Mouse (Mus musculus) heart, embryonic 10.5 days (tissue): ENCODE measurements around the gene Trabd. TPM values are rescaled to one million over a fixed set of nuclear protein-coding genes. Genes with fewer than 3 reads are reported as not detected.

ENCODE experiments used
- DNase-seq: peaks from one replicate; pipeline ENCODE4 v3.0.0-alpha.2; 2017; ENCODE audit warnings: low spot score
- H3K27ac ChIP-seq: fragments of 300-500 bp; sonication (generic); 2 replicates; pipeline ENCODE4 v1.5.1; 2016; ENCODE audit warnings: mild to moderate bottlenecking
- H3K27me3 ChIP-seq: fragments of 300-500 bp; sonication (generic); 2 replicates; pipeline ENCODE4 v1.6.1; 2016; ENCODE audit warnings: mild to moderate bottlenecking; ENCODE audit not compliant: poor library complexity, insufficient read depth, severe bottlenecking
- H3K36me3 ChIP-seq: fragments of 300-500 bp; sonication (generic); 2 replicates; pipeline ENCODE4 v1.6.1; 2016; ENCODE audit warnings: mild to moderate bottlenecking, moderate library complexity
- H3K4me1 ChIP-seq: fragments of 300-500 bp; sonication (generic); 2 replicates; pipeline ENCODE4 v1.6.1; 2016; ENCODE audit warnings: mild to moderate bottlenecking
- H3K4me3 ChIP-seq: fragments of 300-500 bp; sonication (generic); 2 replicates; pipeline ENCODE4 v1.5.1; 2016; ENCODE audit warnings: mild to moderate bottlenecking, moderate library complexity
- H3K9me3 ChIP-seq: fragments of 300-500 bp; sonication (generic); 2 replicates; pipeline ENCODE4 v1.6.1; 2016; ENCODE audit warnings: mild to moderate bottlenecking, moderate library complexity
- WGBS: fragments of 180-500 bp; shearing (Covaris S2); methylation state at CpG from one replicate; pipeline ENCODE4 v1.1.7; 2016; 5-methylcytosine and 5-hydroxymethylcytosine counted together
- polyA plus RNA-seq: library from polyadenylated mRNA; unstranded; fragments of >200 nt; fragmentation: Nextera tagmentation; extraction: Ambion mirVana; gene quantifications from 2 replicates; pipeline ENCODE4 v1.2.1, GENCODE M21; 2016

The Trabd gene
- 63.0 and 67.6 TPM in 2 replicates for polyA plus RNA-seq

- Histone ChIP-seq H3K4me3 (peak within 1 kb of the TSS; percentile 91), H3K27me3 (peaks cover 12% of the 10 kb centered on the region), H3K4me1 (peaks cover 56% of the 10 kb centered on the region), H3K36me3 (peaks cover 13% of the 10 kb centered on the region), H3K9me3 (no peaks in the 10 kb centered on the region), H3K27ac (peak within 1 kb of the TSS; percentile 93)
- DNase-seq, result no peak
- WGBS, result 18% methylated on average over 11 of the region's 11 CpGs
Measured at GRCm38 (mm10) chr15:89074613-89075477, at the start of gene Trabd. Gene Trabd, plus strand, starts transcription at chr15:89075124.

- Histone ChIP-seq H3K27ac (no peak overlapping the region), H3K4me1 (no peaks in the 10 kb centered on the region), H3K36me3 (peaks cover 33% of the 10 kb centered on the region), H3K9me3 (peaks cover 3% of the 10 kb centered on the region; the same call in 1 of the 2 replicates), H3K27me3 (no peaks in the 10 kb centered on the region), H3K4me3 (no peak overlapping the region)
- no peak for DNase-seq
- 78% methylated on average over 5 of the region's 5 CpGs for WGBS
Measured at GRCm38 (mm10) chr15:89044381-89044780, 30.5 kb upstream of the Trabd start.

GRCm38 (mm10) chr15:89046356-89046755 is 28.6 kb upstream of the Trabd start:
- H3K27me3 ChIP-seq, result no peaks in the 10 kb centered on the region; the same call in 1 of the 2 replicates
- H3K4me1 ChIP-seq, result no peaks in the 10 kb centered on the region
- DNase-seq, result peak; percentile 61
- peaks cover 37% of the 10 kb centered on the region for H3K36me3 ChIP-seq
- H3K9me3 ChIP-seq, result peaks cover 3% of the 10 kb centered on the region; the same call in 1 of the 2 replicates
- no peak overlapping the region for H3K27ac ChIP-seq
- 76% methylated on average over 4 of the region's 4 CpGs for WGBS
- H3K4me3 ChIP-seq, result no peak overlapping the region

GRCm38 (mm10) chr15:89054666-89055065 is 20.3 kb upstream of the Trabd start:
- 88% methylated on average over 7 of the region's 7 CpGs for WGBS
- peaks cover 38% of the 10 kb centered on the region for H3K27me3 ChIP-seq
- peaks cover 8% of the 10 kb centered on the region for H3K4me1 ChIP-seq
- peaks cover 35% of the 10 kb centered on the region; the same call in 1 of the 2 replicates for H3K36me3 ChIP-seq
- H3K27ac ChIP-seq, result no peak overlapping the region
- H3K4me3 ChIP-seq, result no peak overlapping the region
- H3K9me3 ChIP-seq, result no peaks in the 10 kb centered on the region
- DNase-seq, result no peak

GRCm38 (mm10) chr15:89058736-89059135 is 16.2 kb upstream of the Trabd start:
- 19% methylated on average over 6 of the region's 6 CpGs for WGBS
- DNase-seq, result no peak
- H3K4me1 ChIP-seq, result peaks cover 16% of the 10 kb centered on the region
- peak overlapping the region; percentile 89 for H3K27ac ChIP-seq
- no peaks in the 10 kb centered on the region for H3K9me3 ChIP-seq
- peaks cover 14% of the 10 kb centered on the region; the same call in 1 of the 2 replicates for H3K36me3 ChIP-seq
- peak overlapping the region; percentile 78 for H3K4me3 ChIP-seq
- H3K27me3 ChIP-seq, result peaks cover 75% of the 10 kb centered on the region

GRCm38 (mm10) chr15:89059161-89059931 is 15.6 kb upstream of the Trabd start, which contains the start of gene Panx2:
Gene Panx2, plus strand, starts transcription at chr15:89059734.
- H3K9me3 ChIP-seq, result no peaks in the 10 kb centered on the region
- 1% methylated on average over 55 of the region's 57 CpGs for WGBS
- DNase-seq, result no peak
- peaks cover 11% of the 10 kb centered on the region; the same call in 1 of the 2 replicates for H3K36me3 ChIP-seq
- H3K4me3 ChIP-seq, result peak within 1 kb of the TSS; percentile 78
- peaks cover 16% of the 10 kb centered on the region for H3K4me1 ChIP-seq
- peak within 1 kb of the TSS; percentile 89 for H3K27ac ChIP-seq
- H3K27me3 ChIP-seq, result peaks cover 81% of the 10 kb centered on the region

- Histone ChIP-seq H3K4me3 (peak overlapping the region; percentile 78), H3K36me3 (peaks cover 4% of the 10 kb centered on the region; the same call in 1 of the 2 replicates), H3K9me3 (no peaks in the 10 kb centered on the region), H3K4me1 (peaks cover 16% of the 10 kb centered on the region), H3K27ac (peak overlapping the region; percentile 89), H3K27me3 (peaks cover 85% of the 10 kb centered on the region)
- WGBS, result 1% methylated on average over 43 of the region's 48 CpGs
- DNase-seq, result no peak
Measured at GRCm38 (mm10) chr15:89060032-89060681, 14.8 kb upstream of the Trabd start.

GRCm38 (mm10) chr15:89060811-89061460 is 14.0 kb upstream of the Trabd start:
- no peaks in the 10 kb centered on the region for H3K9me3 ChIP-seq
- no peaks in the 10 kb centered on the region for H3K36me3 ChIP-seq
- WGBS, result 84% methylated on average over 12 of the region's 12 CpGs
- H3K4me3 ChIP-seq, result peak overlapping the region; percentile 78
- H3K4me1 ChIP-seq, result peaks cover 16% of the 10 kb centered on the region
- no peak for DNase-seq
- H3K27ac ChIP-seq, result no peak overlapping the region
- peaks cover 86% of the 10 kb centered on the region for H3K27me3 ChIP-seq

- Histone ChIP-seq H3K27me3 (peaks cover 91% of the 10 kb centered on the region), H3K27ac (no peak overlapping the region), H3K4me1 (peaks cover 19% of the 10 kb centered on the region), H3K9me3 (no peaks in the 10 kb centered on the region), H3K36me3 (no peaks in the 10 kb centered on the region), H3K4me3 (no peak overlapping the region)
- DNase-seq, result no peak
- WGBS, result 82% methylated on average over 6 of the region's 6 CpGs
Measured at GRCm38 (mm10) chr15:89061761-89062517, 13.0 kb upstream of the Trabd start.

- WGBS, result 80% methylated on average over 5 of the region's 5 CpGs
Measured at GRCm38 (mm10) chr15:89062518-89062910, 12.4 kb upstream of the Trabd start.

GRCm38 (mm10) chr15:89063001-89063400 is 11.9 kb upstream of the Trabd start:
- Histone ChIP-seq H3K27ac (no peak overlapping the region), H3K9me3 (no peaks in the 10 kb centered on the region), H3K36me3 (no peaks in the 10 kb centered on the region; the same call in 1 of the 2 replicates), H3K4me1 (peaks cover 28% of the 10 kb centered on the region), H3K27me3 (peaks cover 91% of the 10 kb centered on the region), H3K4me3 (no peak overlapping the region)
- 74% methylated on average over 7 of the region's 7 CpGs for WGBS
- no peak for DNase-seq

More at GRCm38 (mm10) chr15:89062518-89062910, 12.4 kb upstream of the Trabd start:
- Histone ChIP-seq H3K4me1 (peaks cover 23% of the 10 kb centered on the region), H3K9me3 (no peaks in the 10 kb centered on the region), H3K36me3 (no peaks in the 10 kb centered on the region), H3K27ac (no peak overlapping the region), H3K4me3 (no peak overlapping the region), H3K27me3 (peaks cover 91% of the 10 kb centered on the region)
- DNase-seq, result no peak
